Mouse (Mus musculus) hindbrain, embryonic 16.5 days (tissue): Measurements from ENCODE around the gene Ube2r2. TPM values are rescaled to one million over a fixed set of nuclear protein-coding genes. Genes with fewer than 3 reads are reported as not detected.
A peak's percentile ranks its signal among the peaks of the same experiment; 100 is the strongest.

Experiments
- ATAC-seq: fragments of 200-750 bp; cut with Nextera tagmentation; 2 replicates; pipeline ENCODE4 v1.8.0; 2017; ENCODE audit warnings: moderate TSS enrichment, moderate library complexity
- H3K27ac ChIP-seq: fragments of 300-500 bp; sonication (generic); 2 replicates; pipeline ENCODE4 v1.5.1; 2014; ENCODE audit warnings: low read depth, mild to moderate bottlenecking, control low read depth, low read length, moderate library complexity
- H3K27me3 ChIP-seq: fragments of 300-500 bp; sonication (generic); replicated peaks from 2 replicates; pipeline ENCODE4 v1.6.1; 2014; ENCODE audit warnings: low read length; ENCODE audit not compliant: control insufficient read depth, insufficient read depth
- H3K36me3 ChIP-seq: fragments of 300-500 bp; sonication (generic); 2 replicates; pipeline ENCODE4 v1.6.1; 2014; ENCODE audit warnings: mild to moderate bottlenecking, low read length, moderate library complexity, mixed read lengths; ENCODE audit not compliant: control insufficient read depth, insufficient read depth
- H3K4me1 ChIP-seq: fragments of 300-500 bp; sonication (generic); 2 replicates; pipeline ENCODE4 v1.6.1; 2014; ENCODE audit warnings: low read depth, low read length; ENCODE audit not compliant: control insufficient read depth, insufficient read depth
- H3K4me2 ChIP-seq: fragments of 300-500 bp; sonication (generic); 2 replicates; pipeline ENCODE4 v1.6.1; 2014; ENCODE audit warnings: mild to moderate bottlenecking, low read length, control low read depth, moderate library complexity
- H3K4me3 ChIP-seq: fragments of 300-500 bp; sonication (generic); 2 replicates; pipeline ENCODE4 v1.5.1; 2014; ENCODE audit warnings: mild to moderate bottlenecking, low read length, control low read depth, moderate library complexity
- H3K9ac ChIP-seq: fragments of 300-500 bp; sonication (generic); 2 replicates; pipeline ENCODE4 v1.6.1; 2014; ENCODE audit warnings: low read depth, mild to moderate bottlenecking, control low read depth, low read length, moderate library complexity
- H3K9me3 ChIP-seq: fragments of 300-500 bp; sonication (generic); 2 replicates; pipeline ENCODE4 v1.6.1; 2014; ENCODE audit warnings: mild to moderate bottlenecking, low read length, moderate library complexity; ENCODE audit not compliant: control insufficient read depth
- WGBS: fragments of 180-500 bp; shearing (Covaris S2); extraction: QIAGEN DNeasy Blood & Tissue Kit; methylation state at CpG from one replicate; pipeline ENCODE4 v1.1.7; 2014; 5-methylcytosine and 5-hydroxymethylcytosine counted together
- polyA plus RNA-seq: library from polyadenylated mRNA; unstranded; fragments of >200 nt; fragmentation: Nextera tagmentation; extraction: Ambion mirVana; gene quantifications from 2 replicates; pipeline ENCODE4 v1.2.1, GENCODE M21; 2015

The Ube2r2 gene
- polyA plus RNA-seq, 1 experiment from 2014 or later: 42.7 TPM

- 76% methylated on average over 5 of the region's 5 CpGs for WGBS
- Histone ChIP-seq H3K36me3 (no peaks in the 10 kb centered on the region), H3K4me3 (no peak overlapping the region), H3K27me3 (0 out of 2 replicates have a peak, but pooled peaks cover 10% of the 10 kb centered on the region), H3K27ac (no peak overlapping the region), H3K9me3 (no peaks in the 10 kb centered on the region), H3K9ac (no peak overlapping the region), H3K4me1 (peaks cover 9% of the 10 kb centered on the region), H3K4me2 (no peak overlapping the region)
- ATAC-seq: no peak
Measured at GRCm38 (mm10) chr4:41096794-41097193, 38.7 kb upstream of the Ube2r2 start.

DNA sequence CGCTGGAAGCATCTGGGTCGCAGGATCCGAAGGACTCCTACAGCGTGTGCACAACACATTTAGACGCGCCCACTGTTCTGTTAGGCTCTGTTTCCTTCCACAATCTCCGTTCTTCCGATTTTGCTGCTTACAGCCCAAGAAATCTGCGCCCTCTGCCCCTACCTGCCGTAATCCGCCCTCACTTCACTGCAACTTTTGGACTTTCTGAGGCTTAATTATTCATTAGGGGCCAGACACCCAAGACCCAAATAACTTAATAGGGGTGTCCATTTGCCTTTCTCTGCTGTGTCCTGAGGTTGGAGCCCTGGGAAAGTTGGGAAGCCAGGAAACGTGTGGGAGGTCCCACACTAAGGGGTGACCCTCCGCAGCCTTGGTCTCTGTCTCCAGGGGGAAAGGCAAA is 38.2 kb upstream of the Ube2r2 start:
- ATAC-seq: no peak

DNA sequence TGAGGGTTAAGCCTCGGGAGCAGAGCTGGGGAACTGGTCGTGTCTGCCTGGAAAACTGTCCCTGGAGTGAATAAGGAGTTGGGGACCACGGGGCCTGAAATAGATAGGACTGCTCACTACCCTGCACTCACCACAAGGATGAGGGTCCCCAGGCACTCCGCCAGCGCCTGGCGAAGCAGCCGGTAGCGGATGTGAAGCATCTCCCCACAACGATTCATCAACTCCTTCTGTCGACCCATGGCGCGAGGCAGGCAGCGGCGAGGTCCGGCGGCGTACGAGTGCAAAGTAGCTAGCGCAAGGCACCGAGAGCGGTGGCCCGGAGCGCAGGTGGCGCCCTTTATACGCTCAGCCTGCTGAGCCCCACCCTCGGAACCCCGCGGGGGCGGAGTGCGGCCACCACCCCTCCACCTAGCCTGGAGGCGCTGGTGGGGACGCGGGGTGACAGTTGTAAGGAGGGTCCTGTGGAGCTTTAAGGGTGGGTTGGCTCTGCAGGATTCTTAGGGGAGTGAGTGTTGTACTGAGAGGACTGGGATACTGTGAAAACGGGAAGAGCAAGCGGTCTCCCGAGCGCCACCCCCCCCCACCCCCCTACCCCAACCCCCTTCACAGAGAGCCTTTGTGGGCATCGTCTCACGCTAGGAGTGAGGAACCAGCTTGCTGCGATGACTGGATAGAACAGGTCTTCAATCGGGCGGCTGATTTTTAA is 37.5 kb upstream of the Ube2r2 start, which contains the start of gene Aqp3:
Aqp3 (minus strand) TSS at position 313 of the 706 bp plus-strand sequence.
- Histone ChIP-seq H3K9me3 (no peaks in the 10 kb centered on the region), H3K27ac (no peak within 1 kb of the TSS), H3K9ac (peak within 1 kb of the TSS; percentile 65), H3K4me2 (peak within 1 kb of the TSS; percentile 99), H3K27me3 (0 out of 2 replicates have a peak, but pooled peaks cover 10% of the 10 kb centered on the region), H3K36me3 (no peaks in the 10 kb centered on the region), H3K4me1 (peaks cover 9% of the 10 kb centered on the region), H3K4me3 (peak within 1 kb of the TSS; percentile 54)
- WGBS: 1% methylated on average over 42 of the region's 42 CpGs
- peak; percentile 68 for ATAC-seq

More for the DNA sequence above, 38.2 kb upstream of the Ube2r2 start:
- Histone ChIP-seq H3K4me3 (no peak overlapping the region), H3K27ac (no peak overlapping the region), H3K4me2 (no peak overlapping the region; the same call in 1 of the 2 replicates), H3K36me3 (no peaks in the 10 kb centered on the region), H3K4me1 (peaks cover 9% of the 10 kb centered on the region), H3K27me3 (0 out of 2 replicates have a peak, but pooled peaks cover 10% of the 10 kb centered on the region), H3K9me3 (no peaks in the 10 kb centered on the region), H3K9ac (no peak overlapping the region)
- 46% methylated on average over 13 of the region's 13 CpGs for WGBS

DNA sequence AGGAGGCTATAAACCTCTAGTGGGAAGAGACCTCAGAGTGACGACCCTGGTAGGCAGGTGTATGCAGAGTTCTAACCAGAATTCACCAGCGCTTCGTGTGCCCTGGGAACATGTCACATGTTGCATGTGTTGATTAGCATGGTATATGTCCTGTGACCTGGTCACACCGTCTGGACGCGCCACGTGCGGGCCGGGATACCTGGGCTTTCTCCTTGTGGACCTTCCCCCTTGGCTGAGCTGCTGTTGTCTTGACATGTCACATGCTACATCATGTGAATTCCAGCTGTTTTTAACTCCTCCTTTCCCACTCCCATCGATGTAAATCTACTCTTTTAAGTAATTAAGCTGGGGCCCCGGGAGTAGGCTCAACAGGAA is 37.0 kb upstream of the Ube2r2 start:
- peak overlapping the region; percentile 54 for H3K4me3 ChIP-seq
- 0 out of 2 replicates have a peak, but pooled peaks cover 10% of the 10 kb centered on the region for H3K27me3 ChIP-seq
- no peaks in the 10 kb centered on the region for H3K9me3 ChIP-seq
- H3K4me1 ChIP-seq: peaks cover 9% of the 10 kb centered on the region
- ATAC-seq: no peak; the same call in 1 of the 2 replicates
- peak overlapping the region; percentile 99 for H3K4me2 ChIP-seq
- H3K27ac ChIP-seq: no peak overlapping the region
- no peaks in the 10 kb centered on the region for H3K36me3 ChIP-seq
- H3K9ac ChIP-seq: peak overlapping the region; percentile 65
- 20% methylated on average over 11 of the region's 11 CpGs for WGBS

DNA sequence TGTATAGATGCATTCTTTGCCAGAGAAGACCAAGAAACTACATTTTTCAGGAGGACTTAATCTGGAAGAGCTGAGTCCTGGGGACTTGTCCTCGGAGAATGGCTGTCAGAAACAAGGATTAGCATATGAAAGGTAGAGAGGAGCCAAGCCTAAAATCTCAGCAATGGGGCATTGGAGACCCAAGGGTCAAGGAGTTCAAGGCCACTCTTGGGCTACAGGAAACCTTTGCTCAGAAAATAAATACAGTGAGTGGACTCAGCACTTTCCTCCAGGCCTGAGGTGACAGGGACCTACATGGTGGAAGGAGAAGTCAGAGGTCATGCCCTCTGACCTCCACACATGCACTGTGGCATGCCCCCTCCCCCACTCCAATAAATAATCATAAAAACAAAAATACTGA is 34.6 kb upstream of the Ube2r2 start:
- Histone ChIP-seq H3K27ac (no peak overlapping the region), H3K36me3 (no peaks in the 10 kb centered on the region), H3K9ac (no peak overlapping the region), H3K9me3 (no peaks in the 10 kb centered on the region), H3K4me3 (no peak overlapping the region), H3K4me1 (peaks cover 9% of the 10 kb centered on the region), H3K27me3 (0 out of 2 replicates have a peak, but pooled peaks cover 10% of the 10 kb centered on the region), H3K4me2 (no peak overlapping the region)
- 29% methylated on average over 1 of the region's 1 CpGs for WGBS
- ATAC-seq: no peak

GRCm38 (mm10) chr4:41102901-41103300 is 32.6 kb upstream of the Ube2r2 start:
- no peak for ATAC-seq
- peaks cover 7% of the 10 kb centered on the region for H3K4me1 ChIP-seq
- no peak overlapping the region for H3K4me2 ChIP-seq
- H3K9ac ChIP-seq: no peak overlapping the region
- H3K36me3 ChIP-seq: no peaks in the 10 kb centered on the region
- no peak overlapping the region for H3K4me3 ChIP-seq
- H3K9me3 ChIP-seq: no peaks in the 10 kb centered on the region
- no peak overlapping the region for H3K27ac ChIP-seq
- 0 out of 2 replicates have a peak, but pooled peaks cover 8% of the 10 kb centered on the region for H3K27me3 ChIP-seq

GRCm38 (mm10) chr4:41107440-41107839 is 28.1 kb upstream of the Ube2r2 start:
- Histone ChIP-seq H3K27me3 (no peaks in the 10 kb centered on the region), H3K9me3 (no peaks in the 10 kb centered on the region), H3K4me1 (no peaks in the 10 kb centered on the region), H3K27ac (no peak overlapping the region), H3K4me3 (no peak overlapping the region), H3K36me3 (no peaks in the 10 kb centered on the region), H3K9ac (no peak overlapping the region), H3K4me2 (no peak overlapping the region)
- 57% methylated on average over 4 of the region's 4 CpGs for WGBS
- peak; percentile 68 for ATAC-seq

DNA sequence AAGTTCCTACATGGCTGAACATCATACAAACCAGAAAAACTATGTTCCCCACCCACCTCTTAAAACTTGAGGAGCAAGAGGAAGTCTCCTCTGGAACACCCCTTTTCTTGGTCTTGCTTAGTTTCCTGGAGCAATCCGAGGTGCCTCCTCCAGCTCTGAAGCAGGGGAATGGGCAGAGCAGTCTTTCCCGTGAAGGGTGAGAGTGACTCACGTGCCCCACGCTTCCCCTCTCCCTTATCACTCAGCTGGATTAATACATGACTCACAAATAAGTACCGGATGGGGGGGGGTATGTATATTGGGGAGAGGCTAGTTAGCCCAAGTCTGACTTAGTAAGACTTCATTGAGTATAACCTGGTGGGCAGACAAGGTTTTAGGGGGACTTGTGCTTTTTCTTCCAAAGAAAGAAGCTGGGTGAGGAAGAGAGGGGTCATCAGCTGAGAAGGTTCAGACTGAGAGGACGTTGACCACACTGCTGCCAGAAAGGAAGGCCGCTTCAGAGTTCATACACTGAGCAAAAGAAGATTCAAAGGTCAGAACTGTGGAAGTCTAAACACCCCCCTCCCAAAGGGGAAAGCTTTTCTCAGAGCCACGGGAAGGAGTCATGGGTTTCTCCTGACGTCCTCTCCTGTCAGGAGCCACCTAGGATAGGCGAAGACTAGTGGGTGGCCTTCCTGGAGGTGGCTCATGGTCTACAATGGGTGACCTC is 26.7 kb upstream of the Ube2r2 start:
- no peak overlapping the region for H3K9ac ChIP-seq
- no peak for ATAC-seq
- H3K36me3 ChIP-seq: no peaks in the 10 kb centered on the region
- no peaks in the 10 kb centered on the region for H3K27me3 ChIP-seq
- WGBS: 82% methylated on average over 10 of the region's 10 CpGs
- H3K4me3 ChIP-seq: no peak overlapping the region
- H3K9me3 ChIP-seq: no peaks in the 10 kb centered on the region
- H3K27ac ChIP-seq: no peak overlapping the region
- H3K4me1 ChIP-seq: no peaks in the 10 kb centered on the region
- H3K4me2 ChIP-seq: no peak overlapping the region

DNA sequence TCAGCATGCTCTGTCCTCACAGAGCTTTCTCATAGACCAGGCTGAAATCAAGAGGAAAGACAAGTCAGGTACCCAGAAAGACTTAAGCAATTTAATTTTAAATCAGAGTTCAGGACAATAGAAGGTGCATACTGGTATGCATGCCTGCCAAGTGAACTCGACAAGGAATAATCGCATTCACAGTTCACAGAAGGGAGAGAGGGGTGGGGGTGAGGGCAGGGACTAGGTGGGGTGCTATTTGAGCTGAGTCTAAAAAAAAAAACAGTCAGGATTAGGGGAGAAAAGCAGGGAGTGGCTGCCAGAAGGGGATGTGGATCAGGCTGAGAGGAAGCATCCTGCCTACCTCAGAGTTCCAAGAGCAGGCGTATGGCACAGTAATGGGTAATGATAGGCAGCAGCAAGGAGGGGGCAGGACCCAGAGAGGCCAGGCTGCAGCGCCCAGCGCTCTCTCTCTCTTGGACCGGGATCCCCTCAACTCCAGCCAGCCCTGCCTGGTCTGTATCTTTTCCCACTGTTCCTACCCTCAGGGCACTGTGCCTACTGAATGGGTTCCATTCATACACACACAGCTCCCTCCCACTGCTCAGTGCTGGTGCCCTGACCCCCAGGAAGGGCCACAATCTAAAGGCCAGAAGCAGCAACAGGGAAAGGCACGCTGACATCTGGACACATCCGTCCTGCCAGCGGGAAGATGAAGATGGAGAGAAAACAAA is 21.0 kb upstream of the Ube2r2 start:
- no peak overlapping the region for H3K4me3 ChIP-seq
- no peak overlapping the region for H3K4me2 ChIP-seq
- H3K9ac ChIP-seq: no peak overlapping the region
- H3K9me3 ChIP-seq: no peaks in the 10 kb centered on the region
- no peak for ATAC-seq
- H3K4me1 ChIP-seq: no peaks in the 10 kb centered on the region
- 79% methylated on average over 9 of the region's 9 CpGs for WGBS
- H3K27ac ChIP-seq: no peak overlapping the region
- peaks cover 41% of the 10 kb centered on the region for H3K36me3 ChIP-seq
- H3K27me3 ChIP-seq: no peaks in the 10 kb centered on the region
